Mouse (Mus musculus): ENCODE data around the gene Cdc16.

Cdc16 gene

DNA sequence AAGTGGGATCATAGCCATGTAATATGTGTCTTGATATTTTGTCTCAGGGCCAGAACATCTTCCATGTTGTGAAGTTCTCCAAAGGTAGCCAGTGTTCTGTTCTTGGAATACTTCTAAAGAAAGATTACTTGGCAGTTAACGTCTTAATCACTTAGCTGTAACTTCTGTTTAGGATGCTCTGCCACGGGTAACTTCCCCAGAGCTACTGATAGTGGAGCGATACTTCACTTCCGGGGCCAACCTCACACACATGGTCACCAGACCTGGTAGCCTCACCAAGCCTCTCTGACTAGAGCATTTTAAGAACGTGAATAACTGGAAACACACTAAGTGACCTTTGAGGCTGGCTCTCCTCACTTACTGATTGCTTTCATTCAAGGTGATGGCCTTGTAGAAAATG is 42.1 kb downstream of the Cdc16 start:
- DNase-seq (ENCODE audit: low spot score in 2 of 2): no peak

DNA sequence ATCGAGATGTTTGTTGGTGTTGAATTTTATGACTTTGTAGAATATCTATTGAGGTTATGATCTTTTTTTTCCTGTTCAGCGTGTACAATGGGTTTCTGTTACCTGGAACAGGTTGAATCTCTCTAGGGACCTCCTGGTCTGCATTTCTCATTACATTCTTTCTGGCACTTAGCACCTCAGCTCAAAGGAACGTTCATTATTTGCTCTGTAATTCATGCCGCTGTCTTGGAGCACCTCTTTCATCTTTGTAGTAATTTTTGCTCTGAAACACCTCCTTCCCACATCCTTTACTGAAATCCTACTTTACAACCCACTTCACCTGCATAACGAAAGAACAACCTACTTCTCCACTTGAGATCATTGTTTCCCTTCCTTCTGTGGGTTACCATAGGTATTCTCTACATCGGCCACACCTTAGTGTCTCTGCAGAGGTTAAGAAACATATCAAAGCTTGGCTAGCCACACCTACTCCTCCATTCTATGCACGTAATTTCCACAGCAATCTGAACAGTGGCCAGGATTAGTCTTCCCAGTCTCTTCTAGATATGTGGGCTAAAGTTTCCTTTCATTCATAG is 71.2 kb downstream of the Cdc16 start:
- DNase-seq (ENCODE audit: low spot score in 2 of 2): no peak
